Mouse (Mus musculus) embryonic facial prominence, embryonic 15.5 days (tissue): ENCODE measurements around the gene Rrbp1. TPM values are rescaled to one million over a fixed set of nuclear protein-coding genes. Genes with fewer than 3 reads are reported as not detected.

Source experiments
- ATAC-seq: fragments of 200-750 bp; cut with Nextera tagmentation; 2 replicates; pipeline ENCODE4 v1.8.0; 2017; ENCODE audit warnings: low read depth, moderate TSS enrichment; ENCODE audit not compliant: insufficient number of reproducible peaks, low FRiP score, low TSS enrichment
- H3K27ac ChIP-seq: fragments of 300-500 bp; sonication (generic); replicated peaks from 2 replicates; pipeline ENCODE4 v1.5.1; 2015; ENCODE audit warnings: mild to moderate bottlenecking, inconsistent platforms
- H3K27me3 ChIP-seq: fragments of 300-500 bp; sonication (generic); 2 replicates; pipeline ENCODE4 v1.6.1; 2015; ENCODE audit warnings: inconsistent platforms
- H3K36me3 ChIP-seq: fragments of 300-500 bp; sonication (generic); 2 replicates; pipeline ENCODE4 v1.6.1; 2015; ENCODE audit warnings: mild to moderate bottlenecking, inconsistent platforms
- H3K4me1 ChIP-seq: fragments of 300-500 bp; sonication (generic); 2 replicates; pipeline ENCODE4 v1.6.1; 2015; ENCODE audit warnings: inconsistent platforms
- H3K4me2 ChIP-seq: fragments of 300-500 bp; sonication (generic); replicated peaks from 2 replicates; pipeline ENCODE4 v1.6.1; 2015; ENCODE audit warnings: mild to moderate bottlenecking, inconsistent platforms
- H3K4me3 ChIP-seq: fragments of 300-500 bp; sonication (generic); replicated peaks from 2 replicates; pipeline ENCODE4 v1.5.1; 2015; ENCODE audit warnings: mild to moderate bottlenecking, inconsistent platforms
- H3K9ac ChIP-seq: fragments of 300-500 bp; sonication (generic); 2 replicates; pipeline ENCODE4 v1.6.1; 2015; ENCODE audit warnings: inconsistent platforms
- H3K9me3 ChIP-seq: fragments of 300-500 bp; sonication (generic); replicated peaks from 2 replicates; pipeline ENCODE4 v1.6.1; 2016; ENCODE audit warnings: inconsistent platforms
- WGBS: fragments of 180-500 bp; shearing (Covaris S2); methylation state at CpG from one replicate; pipeline ENCODE4 v1.1.7; 2015; 5-methylcytosine and 5-hydroxymethylcytosine counted together
- polyA plus RNA-seq: library from polyadenylated mRNA; unstranded; fragments of >200 nt; fragmentation: Nextera tagmentation; extraction: Ambion mirVana; gene quantifications from 2 replicates; pipeline ENCODE4 v1.2.1, GENCODE M21; 2015

The Rrbp1 gene
- polyA plus RNA-seq, 1 experiment from 2014 or later: 129 TPM

DNA sequence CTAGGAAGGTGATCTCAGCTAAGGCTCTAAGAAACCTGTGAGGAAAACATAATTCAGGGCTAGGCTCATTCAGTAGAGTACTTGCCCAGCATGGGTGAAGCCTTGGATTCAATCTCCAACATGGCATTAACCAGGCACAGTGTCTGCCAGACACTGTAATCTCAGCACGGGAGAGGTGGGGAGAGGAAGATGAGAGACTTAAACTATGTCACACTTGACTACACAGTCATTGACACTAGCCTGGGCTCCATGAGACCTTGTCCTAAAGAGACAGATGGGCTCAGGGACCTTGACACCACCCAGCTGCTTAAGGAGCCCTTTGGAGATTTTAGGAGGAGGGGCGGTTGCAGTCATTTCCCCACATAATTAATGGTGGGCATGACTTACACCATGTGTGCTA is 73.2 kb downstream of the Rrbp1 start:
- H3K4me2 ChIP-seq: no peak overlapping the region
- H3K27me3 ChIP-seq: no peaks in the 10 kb centered on the region
- no peaks in the 10 kb centered on the region for H3K4me1 ChIP-seq
- no peak for ATAC-seq
- WGBS: 70% methylated on average over 2 of the region's 2 CpGs
- no peak overlapping the region for H3K9ac ChIP-seq
- no peak overlapping the region for H3K4me3 ChIP-seq
- no peak overlapping the region for H3K27ac ChIP-seq
- H3K36me3 ChIP-seq: peaks cover 38% of the 10 kb centered on the region
- H3K9me3 ChIP-seq: no peaks in the 10 kb centered on the region

DNA sequence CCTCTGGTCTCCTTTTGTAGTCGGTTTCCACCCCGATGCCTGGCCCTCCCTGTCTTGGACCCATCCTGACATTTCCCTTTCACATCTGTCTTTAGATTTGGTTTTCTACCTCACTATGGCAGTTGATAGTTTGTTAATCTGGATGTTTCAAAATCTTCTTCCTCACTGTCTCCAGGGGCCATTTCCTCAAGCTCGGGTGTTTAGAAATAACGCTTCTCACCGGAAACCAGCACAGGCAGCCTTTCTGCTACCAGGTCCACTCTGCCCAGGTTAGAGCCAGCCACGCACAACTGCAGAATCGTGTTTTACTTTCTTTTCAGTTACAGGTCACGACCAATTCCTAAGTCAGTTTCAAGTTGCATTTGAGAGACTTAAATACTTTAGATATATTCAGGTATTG is 76.6 kb downstream of the Rrbp1 start:
- no peak for ATAC-seq
- WGBS: 87% methylated on average over 8 of the region's 8 CpGs
- Histone ChIP-seq H3K4me3 (no peak overlapping the region), H3K27ac (no peak overlapping the region), H3K4me1 (peaks cover 15% of the 10 kb centered on the region), H3K4me2 (no peak overlapping the region), H3K36me3 (peaks cover 11% of the 10 kb centered on the region; the same call in 1 of the 2 replicates), H3K27me3 (no peaks in the 10 kb centered on the region), H3K9ac (no peak overlapping the region), H3K9me3 (no peaks in the 10 kb centered on the region)

DNA sequence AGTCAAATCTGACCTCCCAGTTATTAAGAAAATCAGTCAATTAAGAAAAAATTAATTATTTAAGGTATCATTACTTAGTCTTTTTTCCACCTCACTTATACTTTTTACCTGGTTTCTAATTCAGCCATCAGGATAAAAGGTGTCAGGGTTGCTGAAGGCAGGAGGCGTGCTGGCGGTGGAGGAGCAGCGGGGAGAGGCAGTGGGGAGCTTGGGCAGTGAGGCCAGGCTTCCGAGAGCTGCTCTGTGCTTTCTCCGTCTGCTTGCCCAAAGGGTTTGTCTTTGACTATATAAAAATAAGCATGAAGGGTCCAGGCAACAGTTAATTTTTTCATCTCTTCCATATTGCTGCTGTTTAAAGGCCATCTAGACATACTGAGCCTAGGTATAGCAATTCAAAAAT is 77.5 kb downstream of the Rrbp1 start:
- WGBS: 85% methylated on average over 5 of the region's 5 CpGs
- H3K4me2 ChIP-seq: no peak overlapping the region
- no peaks in the 10 kb centered on the region for H3K9me3 ChIP-seq
- H3K9ac ChIP-seq: no peak overlapping the region
- no peak overlapping the region for H3K27ac ChIP-seq
- peaks cover 3% of the 10 kb centered on the region; the same call in 1 of the 2 replicates for H3K36me3 ChIP-seq
- no peaks in the 10 kb centered on the region for H3K27me3 ChIP-seq
- H3K4me1 ChIP-seq: peaks cover 15% of the 10 kb centered on the region
- no peak overlapping the region for H3K4me3 ChIP-seq
- no peak for ATAC-seq

DNA sequence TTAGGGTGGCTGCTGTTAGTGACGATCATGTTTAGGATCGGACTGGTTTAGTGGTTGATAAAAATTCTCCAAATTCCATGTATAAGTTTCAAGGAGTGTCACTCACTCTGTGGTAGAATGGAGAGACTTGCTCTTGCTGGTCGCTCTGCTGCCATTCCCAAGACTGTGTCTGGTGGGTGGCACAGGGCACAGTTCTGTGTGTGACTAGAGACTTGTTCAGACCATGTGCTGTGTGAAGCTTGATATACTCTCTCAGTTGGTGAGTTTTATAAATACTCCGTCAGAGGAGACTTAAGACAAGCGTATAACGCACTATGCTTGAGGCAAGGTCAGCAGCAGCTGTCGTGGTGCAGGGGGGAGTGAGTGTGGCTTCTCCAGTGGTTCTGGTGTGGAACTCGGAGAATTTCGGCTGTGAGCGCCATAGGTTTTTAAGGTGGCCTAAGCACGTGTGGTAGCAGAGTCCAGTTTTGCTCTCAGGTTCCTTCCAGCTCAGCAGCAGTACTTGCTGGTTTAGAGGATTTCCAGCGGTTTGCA is 78.7 kb downstream of the Rrbp1 start:
- no peaks in the 10 kb centered on the region for H3K9me3 ChIP-seq
- H3K27me3 ChIP-seq: no peaks in the 10 kb centered on the region
- H3K27ac ChIP-seq: no peak overlapping the region
- 51% methylated on average over 12 of the region's 12 CpGs for WGBS
- peaks cover 15% of the 10 kb centered on the region for H3K4me1 ChIP-seq
- no peak overlapping the region for H3K4me2 ChIP-seq
- H3K4me3 ChIP-seq: no peak overlapping the region
- no peak for ATAC-seq
- no peaks in the 10 kb centered on the region for H3K36me3 ChIP-seq
- no peak overlapping the region for H3K9ac ChIP-seq

DNA sequence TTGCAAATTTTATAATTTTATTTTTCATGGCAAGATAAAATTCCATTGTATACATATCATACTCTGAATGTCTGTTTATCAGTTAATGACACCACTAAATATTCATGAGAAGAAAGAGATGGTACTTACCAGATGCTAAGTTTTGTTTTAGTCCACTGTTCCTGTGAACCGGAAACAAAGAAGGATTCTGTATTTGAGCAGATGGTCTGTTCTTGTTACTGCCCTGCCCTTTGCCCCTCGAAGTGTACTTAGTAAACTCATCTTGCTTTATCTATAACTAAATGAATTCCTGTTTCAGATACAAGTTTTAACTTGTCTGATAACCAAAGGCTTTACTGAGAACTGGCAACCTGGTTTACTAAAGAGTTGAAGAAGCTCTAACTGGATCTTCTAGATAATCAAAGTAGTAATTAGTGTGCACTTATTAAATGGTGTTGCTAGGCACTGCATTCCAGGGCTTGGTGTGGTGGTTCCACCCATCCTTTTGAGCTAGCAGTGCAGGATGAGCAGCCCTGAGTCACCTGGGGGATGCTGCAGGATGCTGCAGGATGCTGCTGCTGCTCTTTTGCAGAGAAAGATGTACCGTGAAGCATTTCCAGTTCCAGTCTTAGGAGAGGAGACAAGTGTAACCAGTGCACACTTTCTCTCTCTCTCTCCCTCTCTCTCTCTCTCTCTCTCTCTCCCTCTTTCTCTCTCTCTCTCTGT is 81.3 kb downstream of the Rrbp1 start:
- no peak overlapping the region for H3K9ac ChIP-seq
- WGBS: 47% methylated on average over 3 of the region's 3 CpGs
- H3K36me3 ChIP-seq: no peaks in the 10 kb centered on the region
- ATAC-seq: no peak
- peaks cover 15% of the 10 kb centered on the region for H3K4me1 ChIP-seq
- no peak overlapping the region for H3K4me2 ChIP-seq
- no peak overlapping the region for H3K4me3 ChIP-seq
- no peaks in the 10 kb centered on the region for H3K27me3 ChIP-seq
- H3K9me3 ChIP-seq: no peaks in the 10 kb centered on the region
- H3K27ac ChIP-seq: no peak overlapping the region

DNA sequence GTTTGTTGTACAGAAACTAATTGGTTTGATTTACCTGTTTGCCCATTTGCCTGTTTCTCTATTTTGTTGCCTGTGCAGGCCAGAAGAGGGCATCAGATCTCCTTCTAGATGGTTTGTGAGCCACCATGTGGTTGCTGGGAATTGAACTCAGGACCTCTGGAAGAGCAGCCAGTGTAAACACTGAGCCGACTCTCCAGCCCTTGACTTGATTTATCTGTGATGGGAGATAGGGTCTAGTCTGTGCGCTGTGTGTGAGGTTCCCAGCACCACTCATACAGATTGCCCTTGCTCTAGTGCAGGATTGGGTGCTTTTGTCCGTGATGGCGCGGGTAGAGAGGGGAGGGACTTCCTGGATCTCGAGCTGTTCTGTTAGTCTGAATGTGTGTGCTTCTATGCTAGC is 85.2 kb downstream of the Rrbp1 start:
- 94% methylated on average over 6 of the region's 6 CpGs for WGBS
- Histone ChIP-seq H3K9me3 (no peaks in the 10 kb centered on the region), H3K27ac (no peak overlapping the region), H3K9ac (no peak overlapping the region), H3K4me2 (no peak overlapping the region), H3K4me3 (no peak overlapping the region), H3K27me3 (no peaks in the 10 kb centered on the region), H3K36me3 (no peaks in the 10 kb centered on the region), H3K4me1 (0 out of 2 replicates have a peak, but pooled peaks cover 9% of the 10 kb centered on the region)
- no peak for ATAC-seq

DNA sequence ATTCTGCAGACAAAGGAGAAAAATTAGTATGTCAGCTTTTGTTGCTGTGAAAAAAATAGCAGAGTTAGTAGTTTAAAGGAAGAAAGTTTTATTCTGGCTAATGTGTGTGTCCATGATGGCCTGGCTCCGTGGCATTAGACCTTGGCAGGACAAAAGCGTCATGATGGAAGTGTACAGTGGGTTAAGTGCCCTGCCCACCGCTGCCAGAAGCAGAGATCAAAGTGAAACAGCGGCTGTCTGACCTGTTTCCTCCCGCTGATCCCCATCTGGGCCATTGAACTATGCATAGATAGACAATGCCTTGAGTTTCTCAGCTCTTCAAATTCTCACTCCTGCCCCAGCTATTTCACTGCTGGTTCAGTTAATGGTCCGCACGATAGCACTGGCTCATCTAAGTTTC is 87.0 kb downstream of the Rrbp1 start:
- H3K9ac ChIP-seq: no peak overlapping the region
- WGBS: 65% methylated on average over 7 of the region's 7 CpGs
- H3K9me3 ChIP-seq: no peaks in the 10 kb centered on the region
- 0 out of 2 replicates have a peak, but pooled peaks cover 15% of the 10 kb centered on the region for H3K4me1 ChIP-seq
- H3K36me3 ChIP-seq: no peaks in the 10 kb centered on the region
- ATAC-seq: no peak
- H3K4me2 ChIP-seq: no peak overlapping the region
- H3K27me3 ChIP-seq: no peaks in the 10 kb centered on the region
- no peak overlapping the region for H3K27ac ChIP-seq
- H3K4me3 ChIP-seq: no peak overlapping the region

DNA sequence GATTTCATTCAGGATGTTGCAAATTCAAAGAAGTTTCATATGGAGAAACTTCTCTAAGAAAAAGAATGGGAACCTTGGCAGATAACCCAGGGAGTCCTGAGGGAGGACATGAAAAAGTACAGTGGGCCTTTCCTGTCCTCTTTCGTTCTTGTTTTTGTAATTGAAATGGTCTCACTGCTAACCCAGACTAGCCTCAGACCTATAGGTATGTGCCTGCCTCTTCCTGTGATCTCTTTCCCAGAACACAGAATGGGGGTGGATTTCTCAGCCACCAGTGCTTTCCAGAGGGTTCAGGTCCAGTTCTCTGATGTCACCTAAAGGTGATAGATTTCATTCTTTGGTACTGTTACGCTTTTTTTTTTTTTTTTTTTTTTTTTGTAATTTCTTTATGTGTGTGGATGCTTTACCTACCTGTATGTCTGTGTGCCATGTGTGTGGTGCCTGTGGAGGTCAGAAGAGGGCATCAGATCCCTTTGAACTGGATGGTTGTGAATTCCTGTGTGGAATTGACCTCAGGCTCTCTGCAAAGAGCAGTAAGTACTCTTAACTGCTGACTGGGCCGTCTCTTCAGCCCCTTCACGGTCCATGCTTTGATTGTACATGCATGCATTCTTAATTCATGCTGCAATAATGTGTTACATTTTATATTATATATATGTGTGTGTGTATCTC is 92.1 kb downstream of the Rrbp1 start:
- Histone ChIP-seq H3K27ac (no peak overlapping the region), H3K9me3 (no peaks in the 10 kb centered on the region), H3K36me3 (no peaks in the 10 kb centered on the region), H3K27me3 (no peaks in the 10 kb centered on the region), H3K4me3 (no peak overlapping the region), H3K4me2 (no peak overlapping the region), H3K4me1 (peaks cover 28% of the 10 kb centered on the region), H3K9ac (no peak overlapping the region)
- 37% methylated on average over 4 of the region's 4 CpGs for WGBS
- ATAC-seq: no peak

DNA sequence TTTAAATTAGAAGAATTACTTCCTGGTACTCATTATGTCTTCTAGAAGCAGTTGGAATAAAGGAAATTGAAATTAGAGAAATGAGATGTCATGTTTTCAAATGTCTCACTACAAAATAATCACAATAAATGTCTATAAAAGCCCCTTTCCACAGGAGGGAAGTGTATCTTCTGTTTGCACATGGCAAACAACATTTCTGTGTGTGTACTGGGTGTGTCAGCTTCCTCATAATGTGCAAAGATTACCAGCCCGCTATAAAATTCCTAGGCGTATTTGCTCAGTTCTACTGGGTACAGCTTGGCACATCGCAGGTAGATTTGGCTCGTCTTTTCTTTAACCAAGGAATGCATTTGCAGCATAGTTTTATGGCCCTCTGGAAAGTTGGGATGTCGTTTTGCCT is 93.4 kb downstream of the Rrbp1 start:
- Histone ChIP-seq H3K4me1 (peaks cover 26% of the 10 kb centered on the region), H3K4me3 (no peak overlapping the region), H3K27ac (no peak overlapping the region), H3K4me2 (peak overlapping the region; percentile 61; the same call in 1 of the 2 replicates), H3K27me3 (no peaks in the 10 kb centered on the region), H3K9me3 (no peaks in the 10 kb centered on the region), H3K9ac (no peak overlapping the region), H3K36me3 (no peaks in the 10 kb centered on the region)
- ATAC-seq: no peak
- 66% methylated on average over 5 of the region's 5 CpGs for WGBS

DNA sequence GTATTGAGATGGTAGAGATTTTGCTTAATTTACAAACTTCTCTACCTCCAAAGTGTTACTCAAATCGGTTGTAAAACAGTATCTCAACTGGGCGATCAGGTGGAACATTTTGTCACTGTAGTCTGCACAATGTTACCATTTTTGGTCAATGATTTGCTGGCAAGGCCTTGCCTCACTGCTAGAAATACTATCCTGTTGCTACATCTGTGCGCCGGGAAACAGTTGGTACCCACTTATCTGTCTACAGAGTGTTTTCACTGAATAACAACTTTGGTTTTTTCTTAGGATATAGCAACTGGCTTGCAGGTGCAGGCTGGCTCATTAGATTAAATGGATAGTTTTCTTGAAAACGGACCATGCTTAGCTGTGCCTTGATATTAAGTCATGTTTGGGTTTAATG is 94.8 kb downstream of the Rrbp1 start:
- Histone ChIP-seq H3K4me2 (peak overlapping the region; percentile 61), H3K36me3 (no peaks in the 10 kb centered on the region), H3K9me3 (no peaks in the 10 kb centered on the region), H3K27me3 (no peaks in the 10 kb centered on the region), H3K27ac (peak overlapping the region; percentile 99), H3K4me3 (peak overlapping the region; percentile 91), H3K4me1 (peaks cover 26% of the 10 kb centered on the region), H3K9ac (peak overlapping the region; percentile 84; the same call in 1 of the 2 replicates)
- WGBS: 4% methylated on average over 5 of the region's 5 CpGs
- ATAC-seq: no peak

DNA sequence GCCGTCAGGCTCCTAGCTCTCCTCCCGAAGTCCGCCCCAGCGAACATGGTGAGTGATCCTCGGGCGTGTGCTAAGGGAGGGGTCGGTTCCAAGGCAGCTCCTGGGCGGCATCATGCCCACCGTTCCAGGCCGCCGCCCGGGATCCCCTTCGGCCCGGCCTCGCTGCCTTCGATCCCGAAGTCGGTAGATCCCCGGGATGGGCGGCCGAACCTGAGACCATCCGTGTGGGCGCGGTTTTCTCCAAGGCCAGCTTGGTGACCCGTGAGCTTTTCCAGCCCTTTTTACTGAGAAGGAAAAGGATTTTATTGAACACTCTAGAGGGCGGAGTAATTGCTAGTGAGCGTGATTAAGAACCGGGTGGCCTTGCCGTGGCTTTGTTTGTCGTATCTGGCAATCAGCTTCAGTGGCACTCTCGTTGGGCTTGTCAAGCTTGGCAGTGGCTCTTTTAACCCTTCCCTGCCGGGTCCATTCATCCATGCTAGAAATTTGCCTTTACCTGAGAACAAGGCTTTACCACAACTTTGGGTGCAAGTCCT is 95.4 kb downstream of the Rrbp1 start:
- Histone ChIP-seq H3K4me1 (peaks cover 26% of the 10 kb centered on the region), H3K27ac (peak overlapping the region; percentile 99), H3K4me3 (peak overlapping the region; percentile 91), H3K9ac (peak overlapping the region; percentile 84), H3K4me2 (peak overlapping the region; percentile 61), H3K27me3 (no peaks in the 10 kb centered on the region), H3K36me3 (no peaks in the 10 kb centered on the region), H3K9me3 (no peaks in the 10 kb centered on the region)
- no peak for ATAC-seq
- under 1% methylated on average over 32 of the region's 32 CpGs for WGBS
